ENCODE assay signal across 7 mouse cellular contexts in genomic region chr4:141899936-141900335, GRCm38 (mm10). TPM values are rescaled to one million over a fixed set of nuclear protein-coding genes. Genes with fewer than 3 reads are reported as not detected.
A peak's percentile ranks its signal among the peaks of the same experiment; 100 is the strongest.
DNase-seq lines count a peak whose midpoint lies in the region; ATAC-seq and TF ChIP-seq lines count a peak whose summit lies in the region.

No protein-coding gene starts in this region.

- TF ChIP-seq POLR2A in limb, embryonic 14.5 days (IDR thresholded peaks at IDR 0.05; ENCODE audit: borderline replicate concordance, extremely low read depth, insufficient read depth, insufficient read length): no peak
- TF ChIP-seq POLR2A in olfactory bulb, adult 2 months (IDR thresholded peaks at IDR 0.05; ENCODE audit: insufficient read depth, low read depth, low read length): no peak

- peak; percentile 17 for DNase-seq in ovary, postnatal 14 days (ENCODE audit: low spot score)
- DNase-seq in ovary, postnatal 36 days (ENCODE audit: low spot score): no peak
- DNase-seq in limb, embryonic 14.5 days (ENCODE audit: low spot score): peak; percentile 67
- DNase-seq in urinary bladder, postnatal 25 days (ENCODE audit: low spot score): no peak
- no peak for DNase-seq in adrenal gland, postnatal 10 days

- no peaks in the 10 kb centered on the region for H3K36me3 ChIP-seq in forebrain, embryonic 16.5 days (ENCODE audit: control insufficient read depth, insufficient read depth)
- H3K36me3 ChIP-seq in limb, embryonic 14.5 days (ENCODE audit: control insufficient read depth, insufficient read depth, low read length): no peaks in the 10 kb centered on the region

- H3K9ac ChIP-seq in forebrain, embryonic 16.5 days (replicated peaks; ENCODE audit: low read depth, low read length): peak overlapping the region; percentile 7; the same call in 1 of the 2 replicates
- H3K9ac ChIP-seq in limb, embryonic 14.5 days (ENCODE audit: low read depth, low read length, severe bottlenecking): 0 out of 2 replicates have a peak overlapping the region, but pooled peaks have one; percentile 36

- TF ChIP-seq CTCF in olfactory bulb, adult 2 months (IDR thresholded peaks at IDR 0.05; ENCODE audit: insufficient read depth, low read depth, low read length): no peak

- WGBS in forebrain, embryonic 16.5 days: under 1% methylated on average over 8 of the region's 8 CpGs
- 6% methylated on average over 7 of the region's 8 CpGs for WGBS in limb, embryonic 14.5 days
- 18% methylated on average over 8 of the region's 8 CpGs for WGBS in olfactory bulb, adult 2 months

- peak; percentile 61 for ATAC-seq in forebrain, embryonic 16.5 days
- peak; percentile 21; the same call in 1 of the 2 replicates for ATAC-seq in limb, embryonic 14.5 days (ENCODE audit: low FRiP score, low read depth)

- H3K27ac ChIP-seq in forebrain, embryonic 16.5 days (ENCODE audit: low read length): peak overlapping the region; percentile 74
- peak overlapping the region; percentile 61 for H3K27ac ChIP-seq in limb, embryonic 14.5 days (replicated peaks; ENCODE audit: low read depth, low read length)
- H3K27ac ChIP-seq in olfactory bulb, adult 2 months (ENCODE audit: insufficient read depth, low read depth, low read length): peak overlapping the region; percentile 43; the same call in 1 of the 2 replicates

- peaks cover 54% of the 10 kb centered on the region for H3K4me1 ChIP-seq in forebrain, embryonic 16.5 days (replicated peaks; ENCODE audit: control insufficient read depth, insufficient read depth, low read length)
- H3K4me1 ChIP-seq in limb, embryonic 14.5 days (ENCODE audit: control insufficient read depth, insufficient read depth, low read length): peaks cover 13% of the 10 kb centered on the region
- peaks cover 37% of the 10 kb centered on the region for H3K4me1 ChIP-seq in olfactory bulb, adult 2 months (ENCODE audit: control insufficient read depth, insufficient read depth, low read length)

- H3K4me2 ChIP-seq in forebrain, embryonic 16.5 days (ENCODE audit: low read length): no peak overlapping the region
- no peak overlapping the region for H3K4me2 ChIP-seq in limb, embryonic 14.5 days (replicated peaks; ENCODE audit: low read depth, low read length, severe bottlenecking)

- no peak overlapping the region for H3K4me3 ChIP-seq in forebrain, embryonic 16.5 days (replicated peaks; ENCODE audit: low read length)
- no peak overlapping the region for H3K4me3 ChIP-seq in limb, embryonic 14.5 days (replicated peaks; ENCODE audit: low read length)
- H3K4me3 ChIP-seq in olfactory bulb, adult 2 months (ENCODE audit: insufficient read depth, low read depth, low read length): no peak overlapping the region

- no peaks in the 10 kb centered on the region for H3K27me3 ChIP-seq in forebrain, embryonic 16.5 days (replicated peaks; ENCODE audit: control insufficient read depth, insufficient read depth, low read length)
- H3K27me3 ChIP-seq in limb, embryonic 14.5 days (ENCODE audit: control insufficient read depth, insufficient read depth, low read length): no peaks in the 10 kb centered on the region

- no peaks in the 10 kb centered on the region for H3K9me3 ChIP-seq in forebrain, embryonic 16.5 days (ENCODE audit: control insufficient read depth, low read length)
- no peaks in the 10 kb centered on the region for H3K9me3 ChIP-seq in limb, embryonic 14.5 days (ENCODE audit: control insufficient read depth, low read length)

RNA-seq across cellular contexts. Expression of gene Efhd2, which starts 25.2 kb away (rescaled TPM):
- 69.9 and 76.8 TPM in 2 replicates for polyA plus RNA-seq in forebrain, embryonic 16.5 days (2015; fragmentation: Nextera tagmentation; extraction: Ambion mirVana)
- 57.8 and 71.4 TPM in 2 replicates for polyA plus RNA-seq in limb, embryonic 14.5 days (2012; rRNA removed)
- polyA plus RNA-seq in limb, embryonic 14.5 days (2014; fragmentation: Nextera tagmentation; extraction: Ambion mirVana): 45.7 and 49.8 TPM in 2 replicates
- polyA plus RNA-seq in olfactory bulb, adult 2 months (2012; ENCODE audit: insufficient read depth, insufficient read length, low replicate concordance, missing spikeins): not detected in 2 replicates
- 10 to 100 TPM; 28.9 to 29.1 TPM for total RNA-seq in adrenal gland, postnatal 10 days (2021)

RNA-seq across cellular contexts. Expression of gene Ctrc, which starts 53.8 kb away (rescaled TPM):
- not detected in 2 replicates for polyA plus RNA-seq in forebrain, embryonic 16.5 days (2015; fragmentation: Nextera tagmentation; extraction: Ambion mirVana)
- 0.08 TPM in 1 of 2 replicates, not detected in the other for polyA plus RNA-seq in limb, embryonic 14.5 days (2012; rRNA removed)
- not detected in 2 replicates for polyA plus RNA-seq in limb, embryonic 14.5 days (2014; fragmentation: Nextera tagmentation; extraction: Ambion mirVana)
- not detected in 2 replicates for polyA plus RNA-seq in olfactory bulb, adult 2 months (2012; ENCODE audit: insufficient read depth, insufficient read length, low replicate concordance, missing spikeins)
- not detected for total RNA-seq in adrenal gland, postnatal 10 days (2021)

Comparison
In these comparisons a context has a peak if more than half of its experiments do, and no peak if none do; other contexts are left out.
1. DNase-seq: peak in ovary, postnatal 14 days (single experiment) and limb, embryonic 14.5 days (single experiment); none in ovary, postnatal 36 days (single experiment), urinary bladder, postnatal 25 days (single experiment) and adrenal gland, postnatal 10 days (single experiment).
2. Peak in every context shown above with its lines, with median percentiles within 50 percentile points of each other: H3K27ac ChIP-seq.